Mouse (Mus musculus) effector memory CD4-positive, alpha-beta T cell, adult 5 months (primary cell): ENCODE data around the gene Efhc2. TPM values are rescaled to one million over a fixed set of nuclear protein-coding genes. Genes with fewer than 3 reads are reported as not detected.

Source experiments
- polyA plus RNA-seq: library from polyadenylated mRNA; unstranded; fragments of 100-300 nt; shearing (Covaris generic); gene quantifications from one replicate; pipeline ENCODE4 v1.2.1, GENCODE M21; 2017

The Efhc2 gene
- not detected for polyA plus RNA-seq

DNA sequence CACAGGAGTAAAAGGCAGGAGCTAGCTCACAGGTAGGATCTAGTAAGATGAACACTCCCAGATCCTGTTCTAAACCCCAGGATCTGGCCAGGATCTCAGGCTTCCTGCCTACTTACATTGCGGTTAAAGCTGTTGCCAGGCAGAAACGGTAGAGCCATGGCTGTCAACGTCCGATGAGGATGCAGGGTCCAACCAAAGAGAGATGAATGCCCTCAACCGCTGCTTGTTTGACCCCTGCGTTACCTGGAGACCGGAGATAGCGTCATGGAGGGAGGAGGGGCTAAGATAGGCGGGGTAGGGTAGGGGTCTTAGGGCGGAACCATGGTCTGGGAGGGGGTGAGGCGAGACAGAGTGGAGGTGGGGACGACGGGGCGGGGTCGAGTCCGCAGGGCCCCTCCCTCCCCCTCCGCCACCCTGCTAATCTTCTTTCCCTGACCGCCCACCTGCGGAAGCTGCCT, at the start of gene Efhc2:
Gene Efhc2 (minus strand): TSS at position 243 of the 458 bp plus-strand sequence.

